Mouse (Mus musculus): Measurements from ENCODE around the gene B430305J03Rik. TPM values are rescaled to one million over a fixed set of nuclear protein-coding genes. Genes with fewer than 3 reads are reported as not detected.
A peak's percentile ranks its signal among the peaks of the same experiment; 100 is the strongest.

Gene B430305J03Rik
- total and polyA plus RNA-seq, 2 experiments: under 0.01 to 0.04 TPM

- TF ChIP-seq POLR2A (IDR thresholded peaks at IDR 0.05; ENCODE audit: extremely low read depth, insufficient read depth, low read length) (no peak), CTCF (IDR thresholded peaks at IDR 0.05; ENCODE audit: low read depth, low read length) (no peak)
- DNase-seq (ENCODE audit: extremely low read depth, low read depth, low spot score): peak; percentile 19
- WGBS: under 1% methylated on average over 68 of the region's 68 CpGs
Measured at GRCm38 (mm10) chr3:61364978-61365778, 573 bp downstream of the B430305J03Rik start.

GRCm38 (mm10) chr3:61364661-61364977 is 1.1 kb downstream of the B430305J03Rik start:
- H3K79me2 ChIP-seq (ENCODE audit: control insufficient read depth, insufficient read depth, low read length): no peaks in the 10 kb centered on the region
- peak overlapping the region; percentile 69 for H3K9ac ChIP-seq (ENCODE audit: low read depth, low read length)
- no peak for TF ChIP-seq CTCF (IDR thresholded peaks at IDR 0.05; ENCODE audit: low read depth, low read length)
- no peak for TF ChIP-seq POLR2A (IDR thresholded peaks at IDR 0.05; ENCODE audit: extremely low read depth, insufficient read depth, low read length)
- peaks cover 8% of the 10 kb centered on the region for H3K4me1 ChIP-seq (ENCODE audit: control insufficient read depth, insufficient read depth, low read length)
- no peak for DNase-seq (ENCODE audit: extremely low read depth, low read depth, low spot score)
- H3K36me3 ChIP-seq (ENCODE audit: control insufficient read depth, insufficient read depth, low read length): no peaks in the 10 kb centered on the region
- no peaks in the 10 kb centered on the region for H3K27me3 ChIP-seq (ENCODE audit: control insufficient read depth, insufficient read depth, low read length)
- 0% methylated on average over 33 of the region's 33 CpGs for whole genome bisulfite sequencing
- peak overlapping the region; percentile 73 for H3K4me3 ChIP-seq (ENCODE audit: insufficient read depth, low read depth, low read length)
- H3K27ac ChIP-seq (replicated peaks; ENCODE audit: insufficient read depth, low read depth, low read length): no peak overlapping the region; the same call in 1 of the 2 replicates

More at GRCm38 (mm10) chr3:61364978-61365778, 573 bp downstream of the B430305J03Rik start:
- peak overlapping the region; percentile 69 for H3K9ac ChIP-seq (ENCODE audit: low read depth, low read length)
- H3K4me3 ChIP-seq (ENCODE audit: insufficient read depth, low read depth, low read length): peak overlapping the region; percentile 73
- peaks cover 8% of the 10 kb centered on the region for H3K4me1 ChIP-seq (ENCODE audit: control insufficient read depth, insufficient read depth, low read length)
- H3K27ac ChIP-seq (replicated peaks; ENCODE audit: insufficient read depth, low read depth, low read length): peak overlapping the region; percentile 14
- H3K79me2 ChIP-seq (ENCODE audit: control insufficient read depth, insufficient read depth, low read length): no peaks in the 10 kb centered on the region
- no peaks in the 10 kb centered on the region for H3K27me3 ChIP-seq (ENCODE audit: control insufficient read depth, insufficient read depth, low read length)
- no peaks in the 10 kb centered on the region for H3K36me3 ChIP-seq (ENCODE audit: control insufficient read depth, insufficient read depth, low read length)

DNA sequence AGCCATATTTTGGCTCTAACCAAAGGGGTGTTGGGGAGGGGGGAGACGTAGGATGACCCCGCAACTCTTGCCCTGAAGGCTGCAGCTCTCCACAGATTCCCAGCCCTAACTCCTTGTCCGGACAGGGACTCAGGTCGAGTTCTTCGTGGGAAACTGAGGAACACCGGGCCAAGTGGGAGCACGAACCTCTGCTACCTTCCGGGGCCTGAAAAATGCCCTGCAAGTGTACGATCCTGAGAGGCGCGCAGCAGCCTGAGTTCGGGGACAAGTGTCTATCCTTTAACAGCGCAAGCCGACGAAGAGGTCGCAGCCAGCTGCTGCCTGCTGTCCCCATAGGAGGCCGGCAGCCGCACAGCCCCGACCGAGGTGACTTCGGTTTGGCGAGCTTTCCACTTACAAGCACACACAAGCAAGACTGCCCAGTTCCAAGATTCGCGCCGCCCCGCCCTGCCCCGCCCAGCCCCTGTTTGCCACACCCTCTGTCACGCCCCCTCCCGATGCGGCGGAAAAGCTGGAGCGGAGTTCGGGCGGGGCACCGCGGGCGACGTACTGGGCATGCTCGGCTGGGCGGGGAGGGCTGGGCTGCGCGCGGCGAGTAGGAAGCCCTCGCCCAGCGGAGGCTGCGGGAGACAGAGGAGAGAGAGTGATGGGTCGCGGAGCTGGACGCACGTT is 1.6 kb downstream of the B430305J03Rik start:
- Histone ChIP-seq H3K4me1 (ENCODE audit: control insufficient read depth, insufficient read depth, low read length) (peaks cover 8% of the 10 kb centered on the region), H3K9ac (ENCODE audit: low read depth, low read length) (peak overlapping the region; percentile 69), H3K36me3 (ENCODE audit: control insufficient read depth, insufficient read depth, low read length) (no peaks in the 10 kb centered on the region), H3K27me3 (ENCODE audit: control insufficient read depth, insufficient read depth, low read length) (no peaks in the 10 kb centered on the region), H3K79me2 (ENCODE audit: control insufficient read depth, insufficient read depth, low read length) (no peaks in the 10 kb centered on the region), H3K27ac (replicated peaks; ENCODE audit: insufficient read depth, low read depth, low read length) (peak overlapping the region; percentile 43), H3K4me3 (ENCODE audit: insufficient read depth, low read depth, low read length) (peak overlapping the region; percentile 73)
- under 1% methylated on average over 51 of the region's 51 CpGs for WGBS
- DNase-seq (ENCODE audit: extremely low read depth, low read depth, low spot score): peak; percentile 79
- peak; percentile 84 for TF ChIP-seq POLR2A (IDR thresholded peaks at IDR 0.05; ENCODE audit: extremely low read depth, insufficient read depth, low read length)
- TF ChIP-seq CTCF (IDR thresholded peaks at IDR 0.05; ENCODE audit: low read depth, low read length): no peak

- peak; percentile 95 for DNase-seq (ENCODE audit: extremely low read depth, low read depth, low spot score)
- peak overlapping the region; percentile 68 for H3K9ac ChIP-seq (ENCODE audit: low read depth, low read length)
- WGBS: under 1% methylated on average over 30 of the region's 30 CpGs
- H3K4me1 ChIP-seq (ENCODE audit: control insufficient read depth, insufficient read depth, low read length): peaks cover 8% of the 10 kb centered on the region
- H3K79me2 ChIP-seq (ENCODE audit: control insufficient read depth, insufficient read depth, low read length): no peaks in the 10 kb centered on the region
- TF ChIP-seq POLR2A (IDR thresholded peaks at IDR 0.05; ENCODE audit: extremely low read depth, insufficient read depth, low read length) (0 out of 2 replicates have a peak, but pooled peaks have one; percentile 2), CTCF (IDR thresholded peaks at IDR 0.05; ENCODE audit: low read depth, low read length) (no peak)
- H3K27ac ChIP-seq (replicated peaks; ENCODE audit: insufficient read depth, low read depth, low read length): peak overlapping the region; percentile 44; the same call in 1 of the 2 replicates
- no peaks in the 10 kb centered on the region for H3K36me3 ChIP-seq (ENCODE audit: control insufficient read depth, insufficient read depth, low read length)
- no peaks in the 10 kb centered on the region for H3K27me3 ChIP-seq (ENCODE audit: control insufficient read depth, insufficient read depth, low read length)
- peak overlapping the region; percentile 69 for H3K4me3 ChIP-seq (ENCODE audit: insufficient read depth, low read depth, low read length)
Measured at GRCm38 (mm10) chr3:61363161-61363988, 2.4 kb downstream of the B430305J03Rik start.

DNA sequence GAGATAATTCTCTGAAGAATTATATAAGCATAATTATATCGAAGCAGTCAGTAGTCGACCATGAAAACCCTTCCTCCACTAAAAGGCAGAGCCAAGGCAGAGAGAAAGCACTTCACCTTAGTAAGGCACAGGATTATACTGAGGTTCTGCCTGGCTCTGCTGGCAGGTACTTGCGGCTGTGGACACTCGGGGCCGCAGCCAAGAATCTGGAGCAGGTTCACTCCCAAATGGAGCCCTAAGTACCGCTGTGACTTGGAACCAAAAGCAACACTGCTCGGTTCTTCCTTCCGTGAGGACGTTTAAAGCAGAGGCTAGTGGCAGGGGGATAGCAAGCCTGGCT is 3.0 kb downstream of the B430305J03Rik start:
- H3K36me3 ChIP-seq (ENCODE audit: control insufficient read depth, insufficient read depth, low read length): no peaks in the 10 kb centered on the region
- TF ChIP-seq POLR2A (IDR thresholded peaks at IDR 0.05; ENCODE audit: extremely low read depth, insufficient read depth, low read length): no peak
- no peak for TF ChIP-seq CTCF (IDR thresholded peaks at IDR 0.05; ENCODE audit: low read depth, low read length)
- 4% methylated on average over 9 of the region's 9 CpGs for WGBS

More for the DNA sequence above, 3.0 kb downstream of the B430305J03Rik start:
- Histone ChIP-seq H3K79me2 (ENCODE audit: control insufficient read depth, insufficient read depth, low read length) (no peaks in the 10 kb centered on the region), H3K27me3 (ENCODE audit: control insufficient read depth, insufficient read depth, low read length) (no peaks in the 10 kb centered on the region), H3K27ac (replicated peaks; ENCODE audit: insufficient read depth, low read depth, low read length) (peak overlapping the region; percentile 44; the same call in 1 of the 2 replicates), H3K9ac (ENCODE audit: low read depth, low read length) (peak overlapping the region; percentile 68), H3K4me3 (ENCODE audit: insufficient read depth, low read depth, low read length) (peak overlapping the region; percentile 69), H3K4me1 (ENCODE audit: control insufficient read depth, insufficient read depth, low read length) (peaks cover 8% of the 10 kb centered on the region)
- peak; percentile 30 for DNase-seq (ENCODE audit: extremely low read depth, low read depth, low spot score)
